Mouse (Mus musculus) gastrocnemius, postnatal 25 days (tissue): ENCODE data around the gene Gpank1. TPM values are rescaled to one million over a fixed set of nuclear protein-coding genes. Genes with fewer than 3 reads are reported as not detected.
A peak's percentile ranks its signal among the peaks of the same experiment; 100 is the strongest.

Experiments
- DNase-seq: peaks from one replicate; pipeline ENCODE4 v3.0.0; 2022
- total RNA-seq, 2 experiments: library from RNA; stranded (reverse); gene quantifications; 1 replicate in 1 of 2; 2 replicates in 1 of 2; pipeline ENCODE4 v1.2.3; 2021

Gene Gpank1
- total RNA-seq, 2 experiments from 2014 or later, result 7.1 to 8.4 TPM

DNA sequence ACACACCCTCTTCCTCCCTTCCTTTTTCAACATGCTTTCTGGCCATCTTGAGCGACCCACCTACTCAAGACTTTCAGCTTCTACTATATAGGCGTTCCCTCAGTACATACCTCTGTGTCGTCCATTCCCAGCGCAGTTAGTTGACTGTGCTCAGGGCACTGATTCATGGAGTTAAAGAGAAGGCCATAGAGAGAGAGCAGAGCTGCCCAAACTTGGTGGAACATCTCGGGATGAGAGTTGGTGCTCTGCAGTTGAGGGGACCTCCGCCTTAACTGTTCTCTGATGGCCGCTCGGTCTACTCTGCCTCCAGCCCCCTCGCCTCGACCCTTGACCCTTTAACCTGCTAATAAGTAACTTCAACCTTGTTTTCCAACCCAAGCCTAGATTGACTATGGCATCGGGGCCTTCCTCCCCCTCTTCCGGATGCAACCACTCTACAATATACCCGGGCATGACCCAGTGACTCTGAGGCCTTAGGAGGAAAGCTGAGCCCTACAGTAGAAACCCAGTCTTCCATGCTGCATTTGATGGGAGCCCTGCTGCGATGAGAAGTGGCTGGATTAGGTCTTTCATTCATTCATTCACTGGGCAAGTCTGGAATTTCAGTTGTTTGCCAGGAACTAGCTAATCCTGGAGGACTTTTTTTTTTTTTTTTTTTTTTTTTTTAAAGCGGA, 10.4 kb downstream of the Gpank1 start, which contains the start of gene Apom:
Gene Apom, minus strand, starts transcription at position 551 of the 674 bp plus-strand sequence.
- no peak for DNase-seq

DNA sequence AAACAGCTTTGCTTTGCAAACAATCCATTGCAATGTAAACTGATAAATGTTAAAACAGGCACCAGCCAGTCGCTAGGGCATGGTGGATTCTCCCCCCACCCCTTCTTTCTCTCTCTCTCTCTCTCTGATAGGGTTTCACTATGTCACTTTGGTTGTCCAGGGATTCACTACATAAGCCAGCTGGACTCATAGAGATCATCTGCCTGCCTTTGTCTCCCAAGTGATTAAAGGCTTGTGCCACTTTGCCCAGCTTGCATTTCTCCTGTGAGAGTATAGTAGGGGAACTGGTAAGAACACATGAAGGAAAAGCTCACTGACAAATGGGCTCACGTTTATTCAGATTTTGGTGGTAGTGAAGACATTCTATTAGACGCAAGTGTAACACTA, 10.9 kb downstream of the Gpank1 start:
- no peak for DNase-seq

- DNase-seq, result no peak
Measured at GRCm38 (mm10) chr17:35133517-35133916, 12.3 kb downstream of the Gpank1 start.

DNA sequence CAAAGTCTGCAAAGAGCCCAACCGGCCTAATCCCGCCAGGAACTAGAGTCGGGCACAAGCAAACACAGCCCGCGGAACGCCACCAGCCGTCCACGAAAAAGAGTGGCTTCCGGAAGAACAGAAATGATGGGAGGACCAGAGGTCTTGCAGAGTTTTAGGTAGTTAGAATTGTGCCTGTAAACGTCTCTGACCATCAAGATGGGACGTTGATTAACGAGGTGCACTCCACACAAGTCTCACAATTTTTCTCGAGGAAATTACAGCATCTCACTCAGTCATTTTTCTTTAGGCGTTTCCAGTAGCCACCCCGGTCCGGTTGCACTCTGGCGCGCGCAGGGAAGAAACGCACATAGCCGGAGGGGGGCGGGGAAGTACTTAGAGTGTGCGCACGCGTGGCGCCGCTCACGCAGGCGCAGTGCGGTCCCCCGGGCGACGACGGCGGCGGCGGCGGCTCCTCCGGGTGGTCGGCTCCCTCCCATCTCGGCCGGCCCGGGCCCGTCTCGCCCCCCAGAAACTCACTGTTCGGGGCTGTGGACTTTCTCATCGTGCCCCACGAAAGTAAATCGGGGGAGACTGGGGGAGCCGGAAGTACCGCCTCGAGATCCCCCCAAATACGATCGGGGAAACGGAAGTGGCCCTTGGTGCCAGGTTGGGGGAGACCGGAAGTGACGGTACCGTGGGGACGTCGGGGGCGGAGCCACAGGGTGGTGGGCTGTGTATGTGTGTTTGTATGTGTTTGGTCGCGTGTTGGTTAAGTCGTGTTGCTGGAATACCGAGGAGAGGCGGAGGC, 13.7 kb downstream of the Gpank1 start, which contains the start of gene Bag6:
Gene Bag6, plus strand, starts transcription at position 378 of the 790 bp plus-strand sequence.
- peak; percentile 92 for DNase-seq

GRCm38 (mm10) chr17:35135591-35136320, 14.5 kb downstream of the Gpank1 start:
- DNase-seq, result no peak

GRCm38 (mm10) chr17:35139269-35139668, 18.0 kb downstream of the Gpank1 start:
- no peak for DNase-seq

- DNase-seq, result no peak
Measured at GRCm38 (mm10) chr17:35140490-35140996, 19.3 kb downstream of the Gpank1 start.

- DNase-seq, result no peak
Measured at GRCm38 (mm10) chr17:35141971-35142370, 20.7 kb downstream of the Gpank1 start.

GRCm38 (mm10) chr17:35146139-35146538, 24.9 kb downstream of the Gpank1 start:
- DNase-seq, result no peak

- DNase-seq, result no peak
Measured at GRCm38 (mm10) chr17:35147348-35147747, 26.1 kb downstream of the Gpank1 start.

GRCm38 (mm10) chr17:35147922-35148639, 26.8 kb downstream of the Gpank1 start:
- no peak for DNase-seq

DNA sequence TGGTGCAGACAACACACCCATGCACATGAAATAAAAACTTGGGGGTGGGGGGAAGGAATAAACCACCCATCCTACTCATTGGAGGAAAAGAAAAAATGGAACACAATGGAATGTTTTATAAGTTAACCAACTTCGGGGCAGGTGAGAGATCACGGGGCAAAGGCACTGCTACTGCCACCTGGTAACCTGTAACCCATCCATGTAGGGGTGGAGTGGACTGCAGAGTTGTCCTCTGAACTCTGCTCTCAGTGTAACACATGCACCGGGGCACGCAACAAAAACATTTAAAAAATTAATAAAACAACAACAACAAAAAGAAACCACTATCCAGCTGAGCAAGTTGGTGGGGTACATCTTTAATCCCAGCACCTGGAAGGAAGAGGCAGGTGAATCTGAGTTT, 30.9 kb downstream of the Gpank1 start:
- DNase-seq, result no peak

DNA sequence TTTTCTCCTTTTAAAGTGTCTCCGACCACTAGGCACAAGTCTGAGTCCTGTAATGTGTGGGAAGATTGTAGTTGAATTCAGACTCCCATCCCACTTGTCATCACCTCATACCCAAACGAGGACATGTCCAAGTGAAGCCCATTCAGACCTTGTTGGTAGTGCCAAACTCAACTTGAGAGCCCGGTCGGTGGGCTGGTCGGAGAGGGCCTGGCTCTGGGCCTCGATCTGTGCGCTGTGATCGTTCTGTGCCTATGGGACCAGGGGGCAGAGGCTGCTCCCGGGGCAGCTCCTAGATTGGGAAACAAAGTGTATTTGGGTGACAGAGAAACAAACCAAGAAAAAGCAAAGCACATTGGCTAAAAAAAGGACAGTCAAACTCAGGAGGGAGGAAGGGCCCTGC, 31.8 kb downstream of the Gpank1 start:
- no peak for DNase-seq

GRCm38 (mm10) chr17:35153931-35154330, 32.7 kb downstream of the Gpank1 start:
- no peak for DNase-seq

DNA sequence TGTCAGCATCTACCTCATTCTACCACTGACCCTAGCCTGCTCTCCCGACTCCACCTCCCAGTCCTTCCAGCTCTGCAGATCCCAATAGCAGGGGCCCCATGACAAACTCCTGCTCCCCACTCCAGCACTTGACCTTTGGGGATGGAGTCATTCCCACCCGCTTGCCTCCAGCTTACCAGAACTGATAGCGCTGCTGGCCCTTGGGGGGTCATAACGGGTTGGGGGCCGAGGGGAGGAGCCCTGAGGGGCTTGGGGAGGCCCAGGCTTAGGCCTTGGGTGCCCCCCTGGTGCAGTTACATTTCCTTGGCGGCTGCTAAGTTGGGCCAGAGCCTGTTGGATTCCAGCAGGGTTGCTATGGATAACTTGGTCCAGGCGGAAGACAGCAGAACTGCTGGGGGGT, 33.4 kb downstream of the Gpank1 start:
- DNase-seq, result no peak

- no peak for DNase-seq
Measured at GRCm38 (mm10) chr17:35155451-35155850, 34.2 kb downstream of the Gpank1 start.

- DNase-seq, result no peak
Measured at GRCm38 (mm10) chr17:35156461-35157200, 35.4 kb downstream of the Gpank1 start.

GRCm38 (mm10) chr17:35157254-35157653, 36.0 kb downstream of the Gpank1 start:
- DNase-seq, result no peak

DNA sequence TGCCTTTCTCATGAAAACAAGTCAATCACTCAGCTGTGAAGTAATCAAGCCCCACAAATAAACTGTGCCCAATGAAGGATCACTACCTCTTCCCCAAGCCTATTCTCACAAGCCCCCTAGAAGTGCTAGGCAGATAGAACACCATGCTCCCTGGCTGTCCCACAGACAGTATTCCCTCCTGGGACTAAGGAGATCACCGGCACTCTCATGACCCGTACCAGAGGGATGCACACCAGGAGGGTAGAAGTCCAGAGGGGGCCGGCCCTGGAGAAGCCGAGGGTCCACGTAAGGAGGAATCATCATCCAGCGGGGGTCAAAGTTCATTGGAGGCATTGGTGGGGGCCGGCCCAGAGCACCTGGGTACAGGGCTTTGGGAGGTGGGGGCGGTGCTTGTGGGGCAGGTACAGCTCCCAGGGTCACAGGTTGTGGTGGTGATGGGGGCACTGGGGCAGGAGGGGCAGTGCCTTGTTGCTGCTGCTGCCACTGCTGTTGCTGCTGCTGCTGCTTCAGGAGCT, 36.5 kb downstream of the Gpank1 start:
- DNase-seq, result no peak

DNA sequence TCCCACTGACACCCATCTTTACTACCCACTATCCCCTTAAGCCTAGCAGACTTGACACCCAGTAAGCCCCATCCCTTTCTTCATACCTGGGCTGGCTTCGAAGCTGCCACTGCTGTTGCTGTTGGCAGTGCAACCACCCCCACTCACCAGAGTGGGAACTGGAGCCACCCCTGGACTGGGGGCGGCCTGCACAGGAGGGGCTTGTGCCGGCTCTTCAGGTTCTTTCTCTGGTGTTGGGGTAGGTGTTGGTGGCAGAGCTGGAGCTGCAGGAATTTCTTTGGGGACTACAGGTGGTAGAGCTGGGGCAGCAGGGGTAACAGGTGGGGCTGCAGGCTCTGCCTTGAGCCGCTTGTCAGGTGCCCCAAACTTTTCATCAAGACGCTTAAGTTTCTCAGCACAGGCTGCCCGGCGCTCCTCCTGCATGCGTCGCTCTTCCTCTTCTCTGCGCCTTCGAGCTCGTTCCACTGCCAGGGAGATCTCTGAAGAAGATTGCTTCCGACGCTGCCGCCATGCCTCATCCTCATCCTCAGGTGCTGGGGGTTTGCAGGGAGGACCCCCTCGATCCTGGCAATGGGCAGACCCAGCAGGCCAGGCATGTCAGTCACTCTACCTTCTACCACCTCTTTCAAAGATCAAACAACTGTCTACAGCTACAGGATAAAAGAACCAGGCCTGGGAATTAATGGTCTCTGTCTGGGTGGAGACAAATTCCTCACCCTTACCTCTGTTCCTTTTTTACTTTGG, 37.8 kb downstream of the Gpank1 start:
- DNase-seq, result no peak
